In genomic region chr15:6873154-6873806, GRCm38 (mm10) we compare ENCODE assay signal across 8 mouse cellular contexts. TPM values are rescaled to one million over a fixed set of nuclear protein-coding genes. Genes with fewer than 3 reads are reported as not detected.
A peak's percentile ranks its signal among the peaks of the same experiment; 100 is the strongest.
DNase-seq lines count a peak whose midpoint lies in the region; ATAC-seq and TF ChIP-seq lines count a peak whose summit lies in the region.

No protein-coding gene starts in this region.

- TF ChIP-seq POLR2A in lung, adult 2 months (IDR thresholded peaks at IDR 0.05; ENCODE audit: borderline replicate concordance, extremely low read depth, low read depth, low read length) = no peak

- DNase-seq in Patski (ENCODE audit: low read depth, low spot score) = no peak
- DNase-seq in embryo, embryonic 11 days = peak; percentile 11
- peak; percentile 31 for DNase-seq in hindbrain, embryonic 10.5 days (ENCODE audit: low spot score)
- peak; percentile 42 for DNase-seq in lung, adult 2 months
- peak; percentile 6 for DNase-seq in splenic B cell, adult 2 months (ENCODE audit: low read depth, low spot score)
- no peak for DNase-seq in spleen, postnatal 14 days (ENCODE audit: low spot score in 2 of 2)
- no peak for DNase-seq in right cerebral cortex, postnatal 36 days (ENCODE audit: low spot score in 2 of 2)
- no peak for DNase-seq in right cerebral cortex, postnatal 4 days

- no peaks in the 10 kb centered on the region for H3K27me3 ChIP-seq in Patski
- peaks cover 61% of the 10 kb centered on the region for H3K27me3 ChIP-seq in hindbrain, embryonic 10.5 days (ENCODE audit: insufficient read depth, poor library complexity, severe bottlenecking)
- no peaks in the 10 kb centered on the region; the same call in 1 of the 2 replicates for H3K27me3 ChIP-seq in splenic B cell, adult 2 months (ENCODE audit: control insufficient read depth, insufficient read depth, low read length, poor library complexity, severe bottlenecking)

- H3K27ac ChIP-seq in hindbrain, embryonic 10.5 days = 0 out of 2 replicates have a peak overlapping the region, but pooled peaks have one; percentile 64

- in situ Hi-C loops in Patski (cut with MboI; ENCODE audit: low pct_unique_long_range_greater_than_20kb) = no loop called here

- no peak for TF ChIP-seq CTCF in Patski (IDR thresholded peaks at IDR 0.05)
- TF ChIP-seq CTCF in lung, adult 2 months (IDR thresholded peaks at IDR 0.05; ENCODE audit: insufficient read depth, low read length) = no peak

- ATAC-seq in Patski = peak; percentile 15

- peaks cover 18% of the 10 kb centered on the region for H3K4me1 ChIP-seq in hindbrain, embryonic 10.5 days (replicated peaks)
- H3K4me1 ChIP-seq in lung, adult 2 months (ENCODE audit: control insufficient read depth, insufficient read depth, low read length) = peaks cover 11% of the 10 kb centered on the region

- POLR2A ChIA-PET in Patski (lab: Charles Lee) = interaction anchor here (0.7 to 2.1 kb wide), 4 partner anchors 10 to 263 kb away, joined by 3 to 8 read pairs (median 6); no protein-coding TSS in a partner anchor

- H3K4me3 ChIP-seq in hindbrain, embryonic 10.5 days = peak overlapping the region; percentile 55
- H3K4me3 ChIP-seq in lung, adult 2 months (replicated peaks; ENCODE audit: extremely low read depth, low read depth, low read length) = peak overlapping the region; percentile 80

- no peaks in the 10 kb centered on the region for H3K36me3 ChIP-seq in hindbrain, embryonic 10.5 days
- H3K36me3 ChIP-seq in splenic B cell, adult 2 months (ENCODE audit: control insufficient read depth, insufficient read depth, low read length, poor library complexity, severe bottlenecking) = no peaks in the 10 kb centered on the region

- 39% methylated on average over 17 of the region's 17 CpGs for WGBS in hindbrain, embryonic 10.5 days
- WGBS in lung, adult 2 months = 13% methylated on average over 17 of the region's 17 CpGs

- no peaks in the 10 kb centered on the region for H3K9me3 ChIP-seq in hindbrain, embryonic 10.5 days

- CTCF ChIA-PET in Patski (lab: Charles Lee) = interaction anchor here (2.0 kb wide), 1 partner anchor 10 kb away, joined by 9 read pairs; no protein-coding TSS in a partner anchor

RNA-seq across cellular contexts. Expression of gene Osmr, which starts 1.5 kb away (rescaled TPM):
- 92.0 TPM for polyA plus RNA-seq in Patski (2021)
- 0.49 and 0.67 TPM in 2 replicates for polyA plus RNA-seq in hindbrain, embryonic 10.5 days (2016; fragmentation: Nextera tagmentation; extraction: Ambion mirVana)
- 11.5 and 13.1 TPM in 2 replicates for polyA plus RNA-seq in lung, adult 2 months (2012; rRNA removed)

Comparison
In these comparisons a context has a peak if more than half of its experiments do, and no peak if none do; other contexts are left out.
1. DNase-seq: peak in embryo, embryonic 11 days (single experiment), hindbrain, embryonic 10.5 days (single experiment), lung, adult 2 months (single experiment) and splenic B cell, adult 2 months (single experiment); none in Patski (single experiment), spleen, postnatal 14 days (0 of 2), right cerebral cortex, postnatal 36 days (0 of 2) and right cerebral cortex, postnatal 4 days (single experiment).